Mouse (Mus musculus) frontal cortex, adult 2 months (tissue): ENCODE measurements around the gene Ror1. TPM values are rescaled to one million over a fixed set of nuclear protein-coding genes. Genes with fewer than 3 reads are reported as not detected.

Experiments used
- DNase-seq, 2 experiments: peaks; one replicate each; pipeline ENCODE4 v3.0.0; 2022; ENCODE audit warnings: low spot score in 1 of 2; ENCODE audit errors: extremely low spot score in 1 of 2
- polyA plus RNA-seq: library from polyadenylated mRNA; depleted of rRNA; stranded (reverse); fragments of >200 nt; gene quantifications from 2 replicates; pipeline ENCODE4 v1.2.3, GENCODE M21; 2012; rRNA removed

Gene Ror1
- 0.78 and 0.98 TPM in 2 replicates for polyA plus RNA-seq

GRCm38 (mm10) chr4:100095685-100096595, at the start of gene Ror1:
TSS of gene Ror1 (plus strand) at chr4:100095791.
- DNase-seq, result peak; percentile 46 to 91

DNA sequence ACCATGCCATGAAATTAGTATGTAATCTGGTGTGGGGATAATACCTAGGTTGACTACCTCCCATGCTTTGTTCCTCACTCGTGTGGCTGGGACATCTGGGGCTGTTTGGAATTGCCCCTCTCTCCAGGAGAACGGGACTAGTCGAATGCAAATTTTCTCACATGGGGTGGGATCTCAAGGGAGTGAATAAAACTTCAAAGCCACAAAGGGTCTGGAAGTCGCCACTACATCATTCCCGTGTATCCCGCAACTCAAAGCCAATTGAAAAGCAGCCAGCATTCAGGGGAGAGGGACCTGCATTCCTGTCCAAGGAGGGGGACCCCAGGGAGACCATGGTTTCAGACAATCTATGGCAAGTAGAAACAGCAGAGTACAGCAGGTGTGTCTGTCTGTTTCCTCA, 48.5 kb upstream of the Ror1 start:
- no peak for DNase-seq

DNA sequence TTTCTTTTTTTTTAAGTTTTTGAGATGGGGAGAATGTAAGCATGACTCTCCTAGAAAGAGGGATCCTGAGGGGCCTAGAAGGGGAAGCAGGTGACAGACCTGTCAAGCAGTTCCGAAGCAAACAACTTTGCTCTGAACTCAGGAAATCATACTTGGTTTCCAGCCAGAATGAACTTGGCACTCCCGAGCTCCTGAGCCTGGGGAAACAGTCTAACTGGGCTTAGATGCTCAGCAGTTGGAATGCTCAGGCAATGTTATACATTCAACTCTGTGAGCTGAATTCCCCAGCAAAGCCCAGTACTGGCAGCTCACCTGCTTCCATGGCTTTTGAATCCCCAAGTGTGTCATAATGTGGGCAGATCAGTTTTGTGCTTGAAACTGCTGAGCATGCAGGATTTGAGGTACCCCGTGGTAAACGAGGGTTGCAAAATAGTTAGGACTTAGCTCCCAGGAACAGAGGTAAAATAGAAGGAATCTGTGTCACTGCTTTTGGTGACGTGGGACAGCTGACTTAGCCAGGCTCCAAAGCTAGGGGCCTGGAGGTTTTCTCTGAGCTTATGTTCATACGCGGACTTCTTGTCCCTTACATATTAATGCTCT, 47.1 kb upstream of the Ror1 start:
- no peak for DNase-seq

- no peak for DNase-seq
Observed at GRCm38 (mm10) chr4:100051767-100052166, 43.8 kb upstream of the Ror1 start.

- DNase-seq, result no peak
Observed at GRCm38 (mm10) chr4:100052258-100052657, 43.3 kb upstream of the Ror1 start.

DNA sequence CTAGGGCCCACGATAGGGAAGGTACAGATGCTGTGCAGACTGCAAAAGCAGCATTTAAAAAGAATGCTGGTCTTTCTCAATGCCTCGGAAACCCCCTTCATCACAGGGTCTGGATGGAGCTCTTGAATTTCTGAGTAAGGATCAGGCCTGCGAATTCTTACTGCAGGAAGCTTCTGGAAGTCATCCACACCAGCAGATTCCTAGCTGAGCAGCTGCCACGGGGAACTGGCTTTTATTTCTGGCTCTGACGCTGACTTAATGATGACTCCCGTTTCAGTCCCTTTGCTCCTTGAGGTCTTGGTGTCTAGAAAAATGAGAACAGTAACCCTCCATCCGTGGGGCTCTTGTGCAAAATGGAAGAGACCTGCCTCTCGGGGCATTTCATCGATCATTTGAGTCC, 39.5 kb upstream of the Ror1 start:
- no peak for DNase-seq

DNA sequence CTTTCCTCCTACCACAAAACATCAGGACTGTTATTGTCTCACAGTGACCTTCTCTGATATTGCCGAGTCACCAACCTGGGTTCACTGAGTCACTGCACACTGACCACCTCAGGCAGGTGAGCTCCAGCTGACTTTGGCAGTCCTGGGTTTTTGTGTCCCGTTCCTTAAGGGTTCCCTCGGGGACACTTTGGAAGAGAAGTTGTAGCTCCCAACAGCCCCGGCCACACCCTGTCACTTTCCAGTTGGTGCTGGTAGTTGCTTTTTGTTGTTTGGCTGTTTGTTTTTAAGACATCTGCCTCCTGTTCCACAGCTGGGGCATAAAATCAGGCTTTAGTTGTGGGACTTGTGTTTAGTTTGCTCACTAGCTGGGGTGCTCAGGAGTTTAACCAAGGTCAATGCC, 39.1 kb upstream of the Ror1 start:
- no peak for DNase-seq

- no peak for DNase-seq
Observed at GRCm38 (mm10) chr4:100057381-100057780, 38.2 kb upstream of the Ror1 start.

DNA sequence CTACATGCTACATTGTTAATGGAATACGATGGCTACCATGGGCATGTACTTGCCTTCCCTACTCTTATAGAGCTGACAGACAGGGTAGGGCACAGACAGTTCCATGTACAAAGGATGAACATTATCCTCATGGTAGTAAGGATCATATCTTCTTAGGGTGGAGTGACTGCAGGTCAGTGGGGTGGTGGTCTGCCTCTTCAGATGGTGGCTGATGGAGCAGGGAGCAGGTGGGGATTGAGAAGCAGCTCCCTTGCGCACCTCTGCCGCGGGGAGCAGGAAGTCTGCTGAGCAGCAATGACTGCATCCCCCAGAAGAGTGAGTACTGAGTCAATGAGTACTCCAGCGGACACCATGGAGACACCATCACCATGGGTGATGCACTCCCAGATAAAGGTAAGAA, 37.0 kb upstream of the Ror1 start:
- DNase-seq, result no peak

- no peak for DNase-seq
Observed at GRCm38 (mm10) chr4:100059811-100060210, 35.8 kb upstream of the Ror1 start.

DNA sequence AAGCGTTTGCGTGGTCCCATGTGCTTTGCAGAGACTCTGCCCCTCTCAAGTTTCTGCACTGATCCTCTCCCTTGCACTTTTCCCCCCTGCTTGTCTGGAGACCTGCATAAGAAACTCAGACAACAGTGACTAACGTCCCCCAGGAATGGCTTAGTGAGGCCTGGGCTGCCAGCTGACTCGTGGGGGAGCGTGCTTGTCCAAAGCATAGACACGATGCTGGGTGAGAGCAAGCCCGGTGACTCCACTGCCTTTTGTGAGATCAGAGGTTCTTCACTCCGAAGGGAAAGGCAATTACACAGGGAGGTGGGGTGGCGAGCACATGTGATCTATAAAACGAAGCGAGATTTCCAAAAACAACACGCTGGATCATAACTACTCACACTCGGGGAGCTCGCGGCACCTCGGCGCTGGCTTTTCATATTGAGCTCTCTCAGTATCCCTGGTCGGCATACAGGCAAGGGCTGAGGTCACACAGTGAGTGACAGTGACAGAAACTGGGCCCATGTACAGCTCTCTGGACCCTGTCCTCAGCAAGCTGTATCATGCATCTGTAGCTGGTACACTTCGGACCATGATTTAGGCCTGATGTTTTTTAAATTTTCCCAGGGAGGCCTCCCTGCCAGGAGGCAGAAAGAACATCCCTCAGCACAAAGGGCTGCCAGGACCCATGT, 34.1 kb upstream of the Ror1 start:
- DNase-seq, result no peak

DNA sequence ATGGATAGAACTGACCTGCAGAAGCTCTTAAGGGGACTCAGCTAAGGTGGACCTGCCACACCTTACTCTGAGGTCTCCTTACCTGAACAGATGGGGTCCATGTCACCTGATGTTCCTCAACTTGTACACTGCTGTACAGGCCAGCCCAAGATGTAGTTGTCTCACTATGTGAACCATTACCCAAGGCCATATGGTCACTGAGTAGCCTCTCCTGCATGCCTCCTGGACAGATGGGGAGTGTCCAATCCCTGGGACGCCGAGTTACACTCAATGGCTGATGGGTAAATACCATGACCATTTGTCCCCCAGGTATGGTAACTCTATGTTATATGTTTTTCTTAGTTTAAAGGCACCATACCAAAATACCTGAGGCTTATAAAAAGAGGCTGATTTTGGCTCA, 29.9 kb upstream of the Ror1 start:
- DNase-seq, result no peak

DNA sequence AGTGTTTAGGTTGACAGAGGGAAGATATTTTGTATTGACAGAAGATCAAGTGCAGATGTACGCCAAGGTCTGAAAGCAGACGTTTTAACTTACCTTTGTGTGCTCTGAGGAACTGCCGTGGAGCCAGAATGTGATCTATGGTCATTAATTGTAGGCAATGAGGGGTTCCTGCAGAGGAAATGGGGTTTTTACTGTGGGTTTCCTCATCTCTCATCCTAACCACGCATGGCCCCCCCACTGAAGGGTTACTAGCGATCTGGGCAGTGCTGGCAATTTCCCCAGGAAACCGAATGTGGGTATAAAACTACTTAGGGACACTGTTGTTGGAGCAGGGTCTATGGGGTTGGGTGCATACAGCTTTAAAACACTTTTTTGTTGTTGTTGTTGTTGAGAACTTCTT, 25.5 kb upstream of the Ror1 start:
- DNase-seq, result no peak

DNA sequence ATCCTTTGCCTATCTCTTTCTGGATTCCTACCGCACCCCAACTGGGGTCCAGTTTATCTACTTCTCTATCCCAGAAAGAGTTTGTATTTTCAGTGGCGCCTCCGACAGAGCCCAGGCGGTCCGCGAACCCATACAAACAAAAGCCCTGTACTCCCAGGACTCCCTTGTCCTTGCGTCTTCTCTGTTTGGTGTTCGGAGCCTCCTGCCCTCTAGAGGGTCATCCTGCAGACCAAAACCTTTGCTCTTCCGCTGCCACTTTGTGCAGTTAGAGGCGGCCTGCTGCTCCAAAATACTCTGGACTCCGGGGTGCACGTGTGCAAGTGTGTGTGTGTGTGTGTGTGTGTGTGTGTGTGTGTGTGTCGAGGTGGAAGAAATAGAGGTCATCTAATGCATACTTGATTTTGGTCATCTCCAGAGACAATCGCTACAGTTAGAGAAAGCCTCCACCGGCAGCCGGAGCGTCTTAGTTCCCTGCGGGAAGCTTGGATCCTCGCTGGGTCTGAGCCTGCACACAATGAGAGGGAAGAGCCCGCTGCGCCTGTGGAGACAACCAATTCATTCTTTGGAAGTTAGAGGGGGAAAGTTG, 1.1 kb downstream of the Ror1 start:
- peak in 1 of 2 experiments; percentile 3 for DNase-seq

DNA sequence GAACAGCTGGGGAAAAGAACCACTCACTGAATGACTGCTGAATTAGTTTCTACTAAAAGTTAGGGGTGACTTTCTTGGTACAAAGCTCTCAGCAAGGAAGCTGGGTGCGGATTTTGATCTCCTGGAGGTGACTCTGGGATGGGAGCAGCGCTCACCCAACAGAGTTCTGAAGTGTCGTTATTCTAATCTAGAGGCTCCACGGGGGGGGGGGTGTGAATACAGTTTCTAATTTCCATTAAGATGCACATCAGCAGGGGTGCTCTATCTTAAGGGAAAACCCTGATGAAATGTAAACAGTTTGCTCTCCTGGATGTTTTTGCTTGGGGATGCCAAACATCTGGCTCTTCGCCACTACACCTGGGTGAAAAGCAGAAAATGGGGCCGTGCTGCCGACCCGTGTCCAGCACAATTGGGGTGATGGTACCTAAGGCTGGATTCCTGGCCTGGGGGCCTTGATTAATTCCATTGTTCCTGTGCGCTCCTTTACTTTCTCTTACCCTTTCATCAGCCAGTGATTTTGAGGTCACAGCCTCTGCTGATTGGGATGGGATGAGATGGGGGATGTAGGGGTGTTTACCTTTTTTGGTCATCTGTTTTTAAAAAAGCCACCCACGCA, 1.9 kb downstream of the Ror1 start:
- DNase-seq, result no peak

DNA sequence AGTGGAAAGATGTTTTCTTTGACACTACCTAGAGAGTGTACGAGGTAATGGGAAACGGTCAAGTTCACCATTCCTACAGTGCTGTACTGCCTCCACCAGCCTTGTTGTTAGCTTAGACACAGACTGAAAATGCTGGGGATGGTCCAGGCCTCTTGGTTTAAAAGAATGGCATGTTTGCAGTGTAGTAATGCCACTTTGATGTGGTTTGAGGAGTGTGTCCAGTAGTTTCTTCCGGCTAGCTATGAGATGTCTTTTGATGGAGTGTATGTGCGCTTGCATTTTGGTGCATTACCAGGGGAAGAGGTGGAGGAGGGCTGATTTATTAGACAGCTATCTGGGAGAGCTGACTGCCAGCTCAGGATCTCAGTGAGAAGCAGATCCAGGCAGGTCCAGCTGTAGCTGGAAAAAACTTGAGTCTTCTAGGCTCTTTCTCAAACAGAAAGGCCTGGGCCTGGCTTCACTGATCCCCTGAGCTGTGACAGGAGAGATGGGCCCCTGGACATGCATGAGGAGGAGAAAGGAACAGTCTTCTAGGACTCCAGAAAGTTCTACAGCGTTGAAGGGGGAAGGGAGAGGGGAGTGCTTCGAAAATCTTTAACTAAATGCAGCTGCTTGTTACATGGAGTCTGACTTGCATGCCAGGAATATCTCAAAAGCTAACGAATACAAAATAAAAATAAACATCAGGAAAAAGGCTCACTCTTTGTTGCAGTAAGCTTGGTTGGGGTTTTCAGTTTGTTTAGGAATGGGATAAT, 5.7 kb downstream of the Ror1 start:
- no peak for DNase-seq

DNA sequence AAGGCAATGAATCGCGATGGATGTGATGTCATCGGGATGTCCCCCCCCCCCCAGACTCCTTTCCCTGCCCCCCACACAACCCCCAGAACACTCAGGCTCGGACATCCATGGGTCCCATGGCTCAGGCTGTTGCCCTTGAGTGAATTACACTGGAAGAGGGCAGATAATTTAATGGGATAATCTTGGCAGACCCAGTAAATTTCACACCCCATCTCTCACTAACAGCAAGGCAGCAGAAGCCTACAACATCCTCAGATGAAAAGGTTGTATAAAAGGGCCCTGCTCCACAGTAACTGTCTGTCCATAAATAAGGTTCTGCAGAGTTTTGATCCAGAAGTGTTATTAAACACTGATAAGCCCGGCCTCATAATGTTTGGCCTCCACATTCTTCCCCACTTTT, 6.3 kb downstream of the Ror1 start:
- DNase-seq, result no peak

- no peak for DNase-seq
Observed at GRCm38 (mm10) chr4:100104241-100104640, 8.7 kb downstream of the Ror1 start.

DNA sequence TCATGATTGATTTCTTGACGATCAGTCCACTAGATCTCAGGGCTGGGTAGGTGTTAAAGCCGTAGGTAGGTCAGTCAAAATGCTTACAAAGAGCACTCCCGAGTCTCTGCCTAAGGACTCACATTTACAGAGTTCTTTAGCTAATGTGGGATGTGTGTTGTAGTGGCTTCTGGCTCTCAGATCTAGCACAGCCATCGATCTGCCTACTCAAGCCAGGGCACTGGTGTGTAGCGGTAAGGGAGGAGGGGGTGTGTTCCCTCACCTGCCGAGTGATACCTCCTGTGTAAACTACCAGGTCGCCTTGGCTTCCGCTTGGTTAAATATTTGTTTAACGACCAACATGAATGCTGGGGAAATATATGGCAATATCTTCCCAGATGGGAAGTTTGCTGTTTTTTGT, 12.0 kb downstream of the Ror1 start:
- no peak for DNase-seq

DNA sequence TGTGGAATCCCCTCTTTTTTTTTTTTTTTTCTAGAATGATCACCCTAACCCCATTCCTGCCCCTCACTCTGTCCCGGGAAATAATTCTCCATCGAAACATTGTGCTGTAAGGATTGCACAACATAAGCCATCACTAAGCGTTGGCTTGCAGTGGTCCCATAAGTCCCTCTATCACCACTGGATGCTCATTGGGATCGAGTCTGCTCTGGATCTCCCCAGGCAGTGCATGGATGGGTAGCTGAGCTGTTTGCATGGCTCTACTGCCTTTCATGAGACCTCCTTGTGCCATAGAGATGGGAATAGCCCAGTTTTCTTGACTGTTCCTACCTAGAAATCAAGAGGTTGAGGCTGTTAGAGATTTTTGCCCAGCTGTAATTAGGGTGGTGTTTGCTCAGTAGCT, 13.0 kb downstream of the Ror1 start:
- no peak for DNase-seq
